Mouse (Mus musculus): ENCODE results near the gene Bpifb3.

Bpifb3 gene

GRCm38 (mm10) chr2:153917930-153918329, at the start of gene Bpifb3:
TSS of gene Bpifb3 (plus strand) at chr2:153918230.
- DNase-seq = no peak

GRCm38 (mm10) chr2:153870984-153871383, 47.0 kb upstream of the Bpifb3 start, which contains the start of gene Sun5:
TSS of gene Sun5 (minus strand) at chr2:153871084.
- no peak for DNase-seq

GRCm38 (mm10) chr2:153874745-153875144, 43.3 kb upstream of the Bpifb3 start, which contains the start of gene Bpifb2:
TSS of gene Bpifb2 (plus strand) at chr2:153875045.
- DNase-seq = no peak

- peak; percentile 34 to 56 for DNase-seq
These were observed 18.9 kb upstream of the Bpifb3 start for GRCm38 (mm10) chr2:153899111-153899510.

- DNase-seq = no peak
These were observed 17.9 kb upstream of the Bpifb3 start, which contains the start of gene Bpifb6 for GRCm38 (mm10) chr2:153900088-153900487. TSS of gene Bpifb6 (plus strand) at chr2:153900388.

GRCm38 (mm10) chr2:153902726-153903125, 15.3 kb upstream of the Bpifb3 start:
- peak; percentile 61 to 72 for DNase-seq

- DNase-seq = no peak
These were observed 11.4 kb upstream of the Bpifb3 start for GRCm38 (mm10) chr2:153906626-153907025.

- peak in 1 of 2 experiments; percentile 38 for DNase-seq
These were observed 3.9 kb upstream of the Bpifb3 start for GRCm38 (mm10) chr2:153914151-153914550.

- DNase-seq = no peak
These were observed 3.2 kb downstream of the Bpifb3 start for GRCm38 (mm10) chr2:153921246-153921645.

- DNase-seq = peak; percentile 70 to 81
These were observed 11.9 kb downstream of the Bpifb3 start for GRCm38 (mm10) chr2:153929871-153930413.

GRCm38 (mm10) chr2:153931125-153931524, 13.1 kb downstream of the Bpifb3 start:
- DNase-seq = no peak

GRCm38 (mm10) chr2:153933311-153933710, 15.3 kb downstream of the Bpifb3 start:
- no peak for DNase-seq

GRCm38 (mm10) chr2:153935348-153935747, 17.3 kb downstream of the Bpifb3 start:
- DNase-seq = no peak

- DNase-seq = no peak
These were observed 19.8 kb downstream of the Bpifb3 start, which contains the start of gene Bpifb4 for GRCm38 (mm10) chr2:153937843-153938242. TSS of gene Bpifb4 (plus strand) at chr2:153938212.

- peak; percentile 72 to 79 for DNase-seq
These were observed 25.5 kb downstream of the Bpifb3 start for GRCm38 (mm10) chr2:153943537-153943936.

- no peak for DNase-seq
These were observed 26.5 kb downstream of the Bpifb3 start for GRCm38 (mm10) chr2:153944567-153944966.

GRCm38 (mm10) chr2:153952897-153953296, 34.9 kb downstream of the Bpifb3 start:
- peak; percentile 81 to 86 for DNase-seq

GRCm38 (mm10) chr2:153953836-153954235, 35.8 kb downstream of the Bpifb3 start:
- DNase-seq = peak; percentile 35 to 62

- peak; percentile 64 to 78 for DNase-seq
These were observed 44.8 kb downstream of the Bpifb3 start for GRCm38 (mm10) chr2:153962821-153963331.

GRCm38 (mm10) chr2:153963334-153963733, 45.3 kb downstream of the Bpifb3 start:
- peak; percentile 95 to 96 for DNase-seq

- DNase-seq = no peak
These were observed 52.2 kb downstream of the Bpifb3 start for GRCm38 (mm10) chr2:153970221-153970620.

- no peak for DNase-seq
These were observed 56.6 kb downstream of the Bpifb3 start, which contains the start of gene Bpifa6 for GRCm38 (mm10) chr2:153974582-153974981. TSS of gene Bpifa6 (plus strand) at chr2:153974945.
